Mouse (Mus musculus) skeletal muscle tissue, adult 2 months (tissue): ENCODE results near the gene Pde4d.
A peak's percentile ranks its signal among the peaks of the same experiment; 100 is the strongest.

Experiments
- DNase-seq: peaks from one replicate; pipeline ENCODE4 v3.0.0-alpha.2; 2012; ENCODE audit warnings: low read depth, low spot score

Gene Pde4d

DNA sequence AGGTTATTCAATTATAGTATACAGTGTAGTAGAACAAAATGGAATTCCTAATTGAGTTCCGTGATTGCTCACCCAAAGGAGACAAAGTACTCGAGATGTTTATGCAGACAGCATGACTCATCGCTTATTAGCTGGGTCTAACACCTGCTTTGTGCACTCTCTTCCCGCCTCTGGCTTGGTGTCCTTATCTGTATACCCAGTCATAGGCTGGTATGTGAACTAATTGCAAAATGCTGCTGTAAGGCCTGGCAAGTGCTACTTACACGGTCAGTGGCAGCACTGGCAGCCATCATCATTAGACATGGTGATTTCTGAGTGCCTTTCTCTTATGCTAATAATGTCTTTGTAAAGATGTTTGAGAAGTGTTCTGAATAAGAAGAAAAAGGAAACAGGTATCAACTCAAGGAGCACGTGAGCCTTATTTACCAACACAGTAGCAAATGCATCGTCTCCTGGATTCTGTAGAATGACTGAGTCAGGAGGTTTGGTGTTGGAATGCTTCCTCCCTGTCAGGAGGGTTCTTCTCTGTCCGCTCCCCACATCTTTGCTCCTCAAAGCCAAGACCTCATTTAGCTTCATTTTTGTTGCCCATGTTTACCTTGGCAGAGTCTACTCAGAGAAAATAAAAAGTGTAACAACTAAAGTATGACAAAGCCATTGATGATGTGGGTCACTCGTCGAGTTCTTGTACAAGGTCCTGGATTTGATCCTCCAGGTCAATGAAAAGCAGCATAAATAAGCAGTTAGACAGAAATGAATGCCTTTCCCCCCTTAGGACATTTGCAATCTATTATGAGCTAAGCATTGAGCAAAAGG lies 1202.2 kb downstream of the Pde4d start:
- DNase-seq, result no peak

DNA sequence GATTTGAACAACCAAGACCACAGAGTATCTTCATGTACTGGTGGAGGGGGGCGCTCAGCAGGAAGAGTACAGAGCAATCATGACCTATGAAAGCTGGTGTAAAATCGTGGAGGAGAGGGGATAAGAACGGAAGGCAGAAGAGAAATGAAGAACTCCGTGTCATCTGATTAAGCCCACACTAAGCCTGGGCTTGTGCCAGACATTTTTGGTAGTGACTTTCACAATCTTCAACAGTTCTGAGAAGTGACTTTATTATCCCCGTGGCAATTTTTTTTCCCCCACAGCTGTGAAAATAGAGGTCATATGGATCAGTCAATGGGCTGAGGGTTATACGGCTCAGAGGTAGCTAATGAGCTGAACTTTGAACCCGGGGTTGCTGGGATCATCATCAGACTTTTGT lies 1202.9 kb downstream of the Pde4d start:
- DNase-seq, result peak; percentile 39

DNA sequence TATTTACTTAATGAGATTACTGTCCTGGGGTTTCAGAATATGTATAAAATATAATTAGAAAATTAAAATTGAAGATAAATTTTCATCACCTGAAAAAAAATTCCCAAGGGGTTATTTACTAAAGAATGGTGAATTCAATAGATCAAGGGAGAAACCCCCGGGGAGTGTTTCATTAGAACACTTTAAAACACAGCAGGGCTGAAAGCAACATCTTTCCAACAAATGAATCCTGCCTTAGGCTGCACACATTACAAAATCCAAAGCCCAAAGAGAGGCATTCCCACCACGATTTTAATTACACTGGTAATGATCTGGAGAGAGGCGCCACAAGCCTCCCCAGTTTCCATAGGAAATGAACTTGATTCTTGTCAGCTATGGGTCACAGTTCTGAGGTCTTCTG lies 1205.6 kb downstream of the Pde4d start:
- DNase-seq, result no peak

DNA sequence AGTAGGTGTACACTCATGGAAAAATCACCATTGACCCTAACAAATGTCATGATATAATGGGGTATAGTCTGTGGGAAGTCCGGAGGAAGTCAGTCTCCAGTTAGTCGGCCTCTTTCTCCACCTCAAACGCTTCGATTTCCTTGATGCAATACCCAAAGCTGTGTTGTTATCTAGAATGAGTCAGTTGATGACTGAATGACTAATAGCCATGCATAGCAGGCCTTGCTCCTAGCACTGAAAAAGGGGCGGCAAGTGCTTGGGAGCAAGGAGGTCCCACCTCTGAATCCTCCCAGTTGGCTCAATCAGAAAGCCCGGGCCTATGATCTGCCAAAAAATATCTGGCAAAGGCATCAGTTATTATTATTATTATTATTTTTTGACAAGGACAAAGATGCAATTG lies 1209.4 kb downstream of the Pde4d start:
- DNase-seq, result no peak

DNA sequence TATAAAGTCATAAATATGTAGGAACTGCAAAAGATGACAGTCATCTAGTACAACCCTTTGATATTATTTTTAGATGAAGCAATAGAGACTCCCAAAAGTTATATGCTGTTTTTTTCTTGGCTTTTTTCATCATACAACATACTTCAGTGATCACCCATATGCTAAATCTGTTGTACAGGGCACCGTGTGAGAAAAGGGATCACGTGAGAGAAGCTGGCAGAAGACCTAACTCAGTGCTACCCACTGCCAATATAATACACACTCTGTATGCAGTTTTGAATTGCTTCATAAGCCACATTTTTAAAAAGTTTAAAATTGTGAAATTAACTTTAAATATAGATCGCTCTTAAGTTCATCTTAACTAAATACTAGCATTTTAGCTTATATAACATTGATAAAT lies 1211.6 kb downstream of the Pde4d start:
- DNase-seq, result no peak

DNA sequence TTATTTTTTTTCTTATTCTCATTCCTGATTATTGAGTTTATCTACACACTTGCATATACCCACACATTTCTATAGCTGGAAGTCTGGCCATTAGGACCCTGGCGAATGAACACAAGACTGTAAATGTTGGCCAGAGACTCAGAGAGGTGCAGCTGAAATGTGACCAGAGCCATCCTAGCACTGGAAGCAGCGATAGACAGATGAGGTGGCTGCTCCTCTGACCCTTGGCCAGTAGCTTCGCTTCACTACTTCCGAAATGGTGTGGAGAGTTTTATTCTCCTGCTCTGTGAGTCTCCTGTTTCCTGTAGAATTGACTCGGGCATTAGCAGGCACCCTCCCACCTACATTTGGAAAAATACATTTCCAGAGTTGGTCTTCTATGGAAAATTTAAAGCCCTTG lies 1212.4 kb downstream of the Pde4d start:
- no peak for DNase-seq

DNA sequence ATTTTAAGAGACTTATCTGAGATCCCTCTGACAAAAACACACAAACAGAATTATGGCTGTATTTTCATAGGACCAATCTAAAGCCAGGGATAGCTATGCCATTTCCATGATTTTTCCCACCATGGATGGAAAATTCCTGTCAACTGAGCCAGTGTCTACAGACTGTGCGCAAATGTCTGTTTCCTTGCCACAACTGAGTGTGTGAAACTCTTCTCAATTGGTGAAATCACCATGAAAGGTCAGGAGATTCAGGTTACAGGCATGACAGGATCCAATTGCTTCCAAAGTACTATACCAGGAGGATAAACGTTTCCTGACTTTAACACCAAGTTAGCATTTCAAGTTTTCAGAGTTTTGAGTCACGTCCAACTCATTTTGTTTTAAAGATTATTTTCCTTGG lies 1213.0 kb downstream of the Pde4d start:
- DNase-seq, result no peak

DNA sequence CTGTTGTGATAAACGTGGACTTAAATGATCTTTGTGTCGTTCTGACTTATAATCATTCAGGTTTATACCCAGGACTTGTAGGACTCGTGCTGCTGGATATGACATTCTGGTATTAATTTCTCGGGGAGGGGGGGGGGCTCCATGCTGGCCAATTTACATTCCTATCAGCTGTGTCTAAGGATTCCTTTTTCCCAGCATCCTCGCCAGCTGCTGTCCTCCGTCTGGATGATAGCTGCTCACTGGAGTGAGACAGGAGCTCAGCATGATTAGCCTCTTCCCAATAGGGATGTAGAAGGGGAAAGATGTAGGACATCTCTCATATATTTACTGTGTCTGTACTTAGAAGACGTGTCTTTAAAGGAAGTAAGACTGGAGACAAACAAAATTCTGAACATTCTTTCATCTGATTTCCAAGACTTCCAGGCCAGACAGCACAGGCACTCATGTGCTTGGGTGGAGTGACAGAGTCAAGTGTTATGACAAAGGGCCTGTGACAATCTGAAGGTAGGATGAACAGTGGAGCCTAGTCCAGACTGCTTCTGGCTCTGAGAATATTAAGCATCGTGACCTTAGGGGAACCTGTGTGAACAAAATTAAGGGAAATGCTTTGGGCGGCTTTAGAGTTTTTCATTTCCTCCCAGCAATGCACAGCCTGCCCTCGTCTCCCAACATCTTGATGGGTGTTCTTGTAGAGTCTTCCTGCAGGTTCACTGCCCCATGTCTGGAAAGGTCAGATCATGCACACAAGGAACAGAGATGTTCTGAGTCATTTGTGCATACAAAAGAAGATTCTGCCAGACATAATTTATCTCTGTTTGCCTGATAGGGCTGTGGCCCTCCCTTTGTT lies 1215.4 kb downstream of the Pde4d start:
- no peak for DNase-seq

DNA sequence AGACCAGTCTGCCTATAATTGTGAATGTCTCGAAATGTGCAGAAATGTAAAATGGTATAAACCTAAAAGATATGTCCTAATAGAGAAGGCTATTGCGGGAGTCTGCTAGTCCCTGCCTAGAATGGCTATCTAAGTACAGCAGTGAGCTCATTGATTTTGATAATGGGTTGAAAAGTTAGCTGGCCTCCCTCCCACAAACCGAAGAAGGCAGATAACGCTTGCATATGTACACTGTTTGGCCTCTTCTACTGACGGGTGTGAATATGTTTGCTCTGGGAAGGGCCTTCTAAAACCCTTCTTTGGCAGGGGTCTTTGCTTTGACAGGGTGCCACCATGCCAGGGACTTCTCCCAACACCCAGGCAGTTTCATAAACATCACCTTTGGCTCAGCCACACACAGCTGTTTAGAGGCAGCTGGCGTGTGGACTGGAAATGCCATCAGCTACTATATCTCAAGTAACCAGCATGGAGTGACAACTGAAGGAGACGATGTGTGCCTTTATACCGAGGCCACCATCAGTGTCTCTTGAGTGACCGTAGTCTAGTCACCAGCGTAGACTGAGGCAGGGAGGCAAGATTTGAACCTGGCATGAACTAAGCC lies 1216.2 kb downstream of the Pde4d start:
- no peak for DNase-seq

DNA sequence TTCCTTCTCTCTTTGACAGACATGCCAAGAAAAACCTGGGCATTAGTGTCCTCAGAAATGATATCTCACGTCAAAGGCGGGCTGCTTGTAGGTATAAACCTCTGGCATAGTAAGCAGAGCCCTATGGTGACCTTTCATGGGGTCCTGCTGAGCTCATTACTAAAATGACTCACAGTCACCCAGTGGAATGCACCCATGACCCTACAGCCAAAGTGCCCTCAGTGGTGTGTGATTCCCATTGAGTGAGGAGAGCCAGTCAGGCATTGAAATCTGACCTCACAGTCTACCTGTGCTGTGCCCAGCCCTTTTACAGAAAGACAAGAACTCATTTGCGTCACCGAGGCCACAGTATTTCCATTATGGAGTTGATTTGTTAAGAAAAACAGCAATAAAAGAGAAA lies 1220.2 kb downstream of the Pde4d start:
- DNase-seq, result no peak

DNA sequence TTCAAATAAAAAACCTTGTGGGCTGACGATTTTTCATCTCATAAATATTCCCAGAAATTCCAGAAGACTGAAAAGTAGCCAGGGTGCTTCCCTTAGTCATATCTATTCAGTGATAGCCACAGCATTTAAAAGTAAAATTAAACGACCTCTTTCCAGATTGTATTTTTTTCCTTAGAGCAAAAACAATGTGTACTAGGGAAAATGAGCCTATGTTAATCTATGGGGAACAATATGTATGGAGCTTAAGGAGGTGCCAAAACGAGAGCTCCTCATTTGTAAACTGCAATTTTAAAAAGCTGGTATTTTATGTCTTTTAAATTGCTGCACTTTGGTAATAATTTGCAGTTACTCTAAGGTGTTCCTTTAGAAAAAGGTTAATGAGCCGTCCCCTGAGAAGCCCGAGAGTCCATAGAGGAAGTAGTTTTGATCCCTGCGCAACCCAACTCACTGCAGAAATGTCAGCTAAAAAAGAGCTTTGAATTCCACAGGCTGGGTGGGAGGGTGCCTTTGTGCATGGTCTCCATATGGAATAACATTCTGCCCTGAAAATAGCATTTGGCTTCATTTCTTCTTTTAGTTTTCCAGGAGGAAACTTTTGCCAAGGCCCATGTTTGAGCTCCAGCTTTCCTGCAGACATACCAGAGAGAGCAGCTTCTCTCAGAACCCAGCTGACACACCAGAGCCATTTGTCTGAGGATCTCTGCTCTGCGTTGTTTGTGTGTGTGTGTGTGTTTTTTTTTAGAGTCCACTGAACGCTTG lies 1222.0 kb downstream of the Pde4d start:
- no peak for DNase-seq

DNA sequence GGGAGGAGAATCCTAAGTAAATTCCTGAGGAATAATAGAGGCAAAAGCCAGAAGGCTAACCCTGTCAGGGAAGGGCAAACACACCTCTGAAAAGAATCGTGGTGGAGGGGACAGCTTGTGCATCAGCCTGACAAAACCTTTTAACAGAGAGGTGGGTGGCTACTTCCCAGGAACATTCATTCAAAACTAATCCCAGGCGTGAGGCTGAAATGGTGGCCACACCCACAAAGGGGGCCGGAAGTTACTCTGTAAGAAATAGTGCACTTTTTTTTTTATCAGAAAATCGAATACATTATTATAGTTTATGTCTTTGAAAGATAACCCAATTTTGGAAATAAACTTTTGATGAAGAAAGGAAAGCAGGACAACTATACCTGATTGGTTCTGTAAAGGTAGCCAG lies 1227.3 kb downstream of the Pde4d start:
- no peak for DNase-seq

DNA sequence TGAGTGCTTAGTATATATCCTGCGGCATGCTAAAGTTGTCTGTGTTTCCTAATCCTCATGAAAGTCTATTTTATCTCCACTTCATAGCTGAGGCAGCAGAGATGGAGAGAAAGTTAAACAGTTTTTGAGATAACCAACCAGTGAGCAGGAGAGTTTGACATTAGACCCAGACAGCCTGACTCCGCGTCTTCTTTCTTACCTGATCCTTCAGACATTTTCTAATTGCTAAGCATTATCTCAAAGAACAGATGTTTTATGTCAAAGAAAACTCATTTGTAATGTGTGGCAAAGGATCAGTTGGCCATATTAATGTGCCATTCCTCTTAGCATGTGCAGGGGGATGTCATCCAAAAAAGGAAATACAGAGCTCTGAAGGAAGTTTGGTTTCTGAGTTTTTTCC lies 1227.9 kb downstream of the Pde4d start:
- no peak for DNase-seq

DNA sequence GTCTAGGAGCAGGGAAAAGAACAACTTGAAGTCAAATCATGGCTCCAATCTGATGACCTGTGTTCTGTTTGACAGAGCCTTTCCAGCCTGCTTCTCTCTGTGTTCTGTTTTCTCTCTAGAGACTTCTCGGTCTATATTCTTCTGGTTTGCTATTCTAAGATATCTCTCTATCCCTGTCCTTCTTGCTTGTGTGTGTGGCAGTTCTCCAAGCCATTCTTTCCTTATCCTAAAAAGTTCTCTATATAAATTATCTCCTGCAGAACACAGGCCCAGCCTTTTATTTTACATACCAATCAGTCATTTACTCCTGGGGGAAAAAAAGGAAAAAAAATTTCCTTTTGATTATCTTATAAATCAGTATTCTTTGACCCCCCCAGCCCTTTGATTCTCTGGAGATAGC lies 1229.2 kb downstream of the Pde4d start:
- DNase-seq, result no peak

DNA sequence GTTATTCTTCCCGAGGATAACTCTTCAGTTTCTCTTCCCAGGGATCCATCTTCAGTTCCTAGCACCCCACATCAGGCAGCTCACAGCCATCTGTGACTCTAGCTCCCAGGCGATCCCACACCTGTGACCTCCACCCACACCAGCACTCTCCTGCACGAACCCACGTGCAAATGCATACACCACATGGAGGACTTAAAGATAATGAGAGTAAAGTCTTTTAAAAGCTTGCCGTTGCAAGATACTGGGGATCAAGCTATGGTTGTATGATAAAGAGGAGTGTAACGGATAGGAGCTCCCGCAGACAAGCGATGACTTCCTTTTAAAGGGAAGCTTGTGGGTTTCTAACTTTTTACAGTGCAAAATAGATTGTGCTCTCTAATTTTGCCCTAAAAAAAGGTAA lies 1230.5 kb downstream of the Pde4d start:
- DNase-seq, result no peak

DNA sequence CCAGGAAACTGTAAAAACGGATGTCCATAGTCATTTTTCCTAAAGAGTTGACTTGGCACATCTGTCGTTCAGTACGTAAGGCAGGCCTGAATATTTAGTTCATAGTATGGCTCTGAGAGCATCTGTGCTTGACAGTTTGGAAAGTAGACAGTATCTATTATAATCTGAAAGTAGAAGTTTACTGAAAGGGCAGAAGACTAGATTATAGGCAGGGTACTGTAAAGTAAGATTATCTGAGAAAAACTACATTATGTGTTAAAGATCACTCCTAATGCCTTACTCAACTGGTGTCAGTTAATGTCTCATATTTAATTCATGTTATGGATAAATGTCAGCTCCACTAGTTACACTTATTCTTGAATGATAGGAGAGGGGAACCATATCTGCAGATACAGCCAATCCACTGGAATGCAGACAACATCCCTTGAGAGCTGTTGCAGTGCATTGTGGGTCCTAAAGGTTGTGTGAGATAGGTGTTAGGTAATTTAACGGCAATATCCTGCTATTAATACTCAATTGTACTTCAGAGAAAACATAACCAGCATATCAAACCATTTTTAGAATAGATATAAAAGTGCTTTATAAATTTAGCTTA lies 1232.0 kb downstream of the Pde4d start:
- DNase-seq, result no peak

DNA sequence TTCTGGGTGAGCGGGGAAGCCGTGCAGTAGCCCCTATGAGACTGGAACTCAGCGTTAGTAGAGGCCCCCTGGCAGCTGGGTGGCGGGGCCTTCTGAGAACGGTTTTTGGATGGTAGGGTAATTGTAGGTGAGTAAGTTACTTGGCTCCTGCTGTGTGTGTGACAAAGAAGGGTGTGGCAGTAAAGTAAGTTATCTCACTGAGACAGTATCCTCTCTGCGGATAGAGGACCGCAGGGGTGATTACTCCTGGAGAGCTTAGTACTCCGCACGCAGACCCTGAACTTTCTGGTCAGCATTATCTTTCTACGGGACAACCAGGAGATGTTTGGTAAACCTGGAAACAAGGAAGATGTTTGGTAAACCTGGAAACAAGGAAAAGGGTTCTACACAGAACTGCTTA lies 1233.3 kb downstream of the Pde4d start:
- DNase-seq, result no peak

DNA sequence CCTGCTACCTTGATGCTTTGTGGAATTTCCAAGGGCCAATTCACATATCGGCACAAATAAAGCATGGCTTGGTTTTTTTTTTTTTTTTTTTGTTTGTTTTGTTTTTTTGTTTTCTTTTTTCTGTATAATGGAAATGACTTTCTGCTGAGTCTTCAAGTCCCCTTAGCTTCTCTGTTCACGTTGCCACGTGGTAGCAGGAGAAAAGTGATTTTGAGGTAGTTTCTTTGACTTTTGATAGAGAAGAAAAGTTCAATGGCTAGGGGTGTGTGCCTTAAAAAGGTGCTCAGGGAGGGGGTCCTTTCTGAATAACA lies 1235.2 kb downstream of the Pde4d start:
- no peak for DNase-seq

DNA sequence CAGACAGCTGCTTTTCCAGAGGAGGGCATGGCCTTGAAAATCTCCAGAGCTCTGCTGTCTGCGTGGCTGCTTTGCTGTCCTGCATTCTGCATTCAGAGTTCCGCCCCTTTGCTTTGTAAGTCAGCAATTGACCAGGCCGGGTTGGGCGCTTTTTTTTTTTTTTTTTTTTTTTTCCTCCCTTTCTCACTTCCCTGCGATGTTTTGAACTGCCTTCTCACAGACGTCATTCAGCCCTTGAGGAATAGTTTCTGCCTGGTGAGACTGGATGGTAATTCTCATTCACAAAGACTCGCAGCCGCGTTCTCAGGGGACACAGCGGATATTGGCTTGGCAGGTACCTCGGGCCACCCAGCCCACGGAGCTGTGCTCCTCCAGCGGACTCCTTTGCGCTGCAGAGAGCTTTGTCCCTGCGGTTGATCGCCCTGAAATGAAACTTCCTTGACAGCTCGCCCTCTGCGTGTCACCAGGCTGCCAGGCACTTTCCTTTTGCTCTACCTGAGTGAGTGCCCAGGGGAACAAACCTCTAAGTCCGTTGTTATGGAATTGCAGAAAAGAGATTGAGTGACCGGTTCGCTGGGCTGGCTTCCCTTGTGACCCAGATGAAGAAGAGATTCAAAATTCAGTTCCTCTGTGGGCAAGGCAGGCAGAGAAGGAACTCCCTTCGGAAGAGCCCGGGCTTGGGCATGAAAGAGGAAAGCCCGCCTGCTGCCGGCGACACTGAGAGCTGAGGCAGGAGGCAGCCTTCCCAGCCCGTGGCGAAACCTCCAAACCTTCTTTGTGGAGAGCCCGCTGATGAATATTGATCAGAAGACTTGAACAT lies 1235.8 kb downstream of the Pde4d start:
- peak; percentile 34 for DNase-seq

DNA sequence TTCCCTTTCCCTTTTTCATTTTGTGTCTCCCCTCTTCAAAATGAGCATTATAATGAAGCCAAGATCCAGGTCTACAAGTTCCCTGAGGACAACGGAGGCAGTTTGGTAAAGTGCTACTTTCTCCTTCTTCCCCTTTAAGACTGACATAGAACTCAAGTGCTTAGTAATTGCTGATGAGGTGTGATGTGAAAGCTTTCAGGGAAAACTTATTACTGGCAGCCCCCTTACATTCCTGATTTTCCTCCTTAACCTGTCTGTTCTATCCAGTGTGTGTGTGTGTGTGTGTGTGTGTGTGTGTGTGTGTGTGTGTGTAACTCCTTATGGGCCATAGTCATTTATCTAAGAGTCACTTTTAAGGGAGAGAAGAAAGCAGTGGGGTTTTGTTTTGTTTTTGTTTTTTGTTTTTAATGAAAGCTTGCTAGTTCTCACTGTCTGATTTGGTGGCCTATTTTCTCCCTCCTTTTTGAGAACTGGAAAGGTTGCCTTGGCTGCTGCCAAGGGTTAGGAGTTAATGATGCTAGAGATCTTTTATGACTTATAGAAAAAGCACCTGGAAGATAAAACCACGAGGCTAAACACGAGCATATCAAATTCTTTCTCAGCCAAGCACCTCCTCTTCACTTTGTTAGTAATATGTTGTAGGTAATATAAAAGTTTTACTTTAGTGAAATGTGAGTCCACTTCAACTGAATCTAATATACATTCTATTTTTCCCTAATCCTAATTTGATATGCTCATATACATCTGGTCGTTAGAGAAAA lies 1236.5 kb downstream of the Pde4d start:
- no peak for DNase-seq
